Mouse (Mus musculus) right cerebral cortex, adult 18-20 months (tissue): ENCODE measurements around the gene Chkb.

Source experiments
- DNase-seq: peaks from one replicate; pipeline ENCODE4 v3.0.0; 2022; ENCODE audit warnings: mixed read lengths

Gene Chkb

DNA sequence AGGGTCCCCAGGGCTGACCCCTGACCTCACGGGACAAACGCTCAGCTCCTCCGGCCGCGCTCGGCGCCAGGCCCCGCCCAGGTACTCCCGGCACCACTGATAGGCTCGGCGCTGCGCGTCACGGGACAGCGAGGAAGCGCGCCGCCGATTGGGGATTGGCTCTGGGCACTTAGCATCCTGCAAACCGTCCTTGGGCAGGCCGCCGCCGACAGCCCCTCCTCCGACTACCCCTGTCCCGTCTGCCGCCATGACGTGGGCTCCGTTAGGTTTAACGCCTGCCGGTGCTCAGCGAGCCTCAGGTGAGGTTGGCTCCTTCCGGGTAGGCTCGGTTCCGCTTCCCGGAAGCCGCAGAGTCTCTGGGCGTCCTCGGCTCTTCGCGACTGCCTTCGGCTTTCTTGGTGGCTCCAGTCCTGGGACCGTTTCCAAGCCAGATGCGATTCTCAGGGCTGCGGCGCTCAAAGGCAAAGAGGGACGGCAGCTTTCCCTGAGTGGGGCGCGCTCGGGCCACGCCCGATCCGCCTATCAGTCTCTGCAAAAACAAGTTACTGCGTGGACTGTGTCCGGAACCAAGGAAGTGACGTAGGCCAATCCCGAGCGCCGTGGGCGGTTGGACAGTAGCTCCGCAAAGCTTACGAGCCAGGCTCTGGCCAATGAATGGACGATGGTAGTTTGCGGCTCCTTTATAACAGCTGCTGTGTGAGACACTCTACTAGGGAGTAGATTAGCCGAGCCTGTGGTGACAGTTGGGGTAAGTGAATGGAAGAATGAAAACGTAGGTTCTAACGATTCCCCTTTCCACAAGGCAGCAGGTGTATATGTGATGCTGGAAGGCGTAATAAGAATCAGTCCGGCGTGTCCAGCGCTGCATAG is at the start of gene Chkb, which contains the start of the genes C730034F03Rik and Gm44502:
Chkb (minus strand) TSS at position 557 of the 870 bp plus-strand sequence.
C730034F03Rik (plus strand) TSS at position 238 of the 870 bp plus-strand sequence.
Gm44502 (minus strand) TSS at position 345 of the 870 bp plus-strand sequence.
- DNase-seq = peak; percentile 96

- no peak for DNase-seq
These were observed 48.9 kb upstream of the Chkb start for GRCm38 (mm10) chr15:89478622-89479021.

DNA sequence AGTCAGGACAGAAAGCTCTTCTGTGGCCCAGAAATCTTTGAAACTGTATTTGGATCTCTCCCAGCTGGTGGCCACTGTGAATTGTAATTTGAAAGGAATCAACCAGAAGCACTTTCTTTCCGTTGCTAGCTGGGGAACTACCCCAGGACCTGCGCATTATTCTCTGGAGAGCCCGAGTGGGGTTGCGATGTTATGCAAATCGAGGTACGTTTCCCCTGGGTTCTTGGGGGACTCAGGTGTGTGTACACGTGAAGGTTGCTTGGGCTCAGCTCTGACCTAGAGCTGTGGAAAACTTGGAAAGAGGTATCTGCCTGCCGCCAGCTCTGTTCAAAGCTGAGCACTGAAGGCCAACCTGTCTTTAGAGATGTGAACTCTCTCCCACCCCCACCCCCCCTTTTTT is 48.1 kb upstream of the Chkb start:
- DNase-seq = no peak

DNA sequence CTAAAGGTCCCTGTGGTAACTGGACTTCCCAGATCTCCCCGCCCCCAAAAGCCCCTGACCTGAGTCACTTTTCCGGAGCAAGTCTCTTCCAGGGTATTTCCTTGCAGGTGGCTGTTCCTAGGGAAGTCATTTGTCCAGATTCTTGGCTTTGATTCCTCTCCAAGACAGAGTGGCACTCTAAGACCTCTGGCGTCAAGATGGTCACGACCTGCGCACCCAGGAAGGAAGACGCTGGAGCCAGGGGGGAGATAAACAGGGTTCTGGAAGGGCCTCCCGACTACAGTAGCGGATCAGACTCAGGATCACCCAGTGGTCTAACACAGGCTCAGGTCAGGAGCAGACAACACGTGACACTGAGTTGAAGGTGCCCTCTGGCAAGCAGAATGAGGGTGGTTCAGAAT is 47.4 kb upstream of the Chkb start, which contains the start of gene Arsa:
Arsa (minus strand) TSS at position 335 of the 401 bp plus-strand sequence.
- no peak for DNase-seq

- no peak for DNase-seq
These were observed 46.7 kb upstream of the Chkb start for GRCm38 (mm10) chr15:89476475-89476815.

DNA sequence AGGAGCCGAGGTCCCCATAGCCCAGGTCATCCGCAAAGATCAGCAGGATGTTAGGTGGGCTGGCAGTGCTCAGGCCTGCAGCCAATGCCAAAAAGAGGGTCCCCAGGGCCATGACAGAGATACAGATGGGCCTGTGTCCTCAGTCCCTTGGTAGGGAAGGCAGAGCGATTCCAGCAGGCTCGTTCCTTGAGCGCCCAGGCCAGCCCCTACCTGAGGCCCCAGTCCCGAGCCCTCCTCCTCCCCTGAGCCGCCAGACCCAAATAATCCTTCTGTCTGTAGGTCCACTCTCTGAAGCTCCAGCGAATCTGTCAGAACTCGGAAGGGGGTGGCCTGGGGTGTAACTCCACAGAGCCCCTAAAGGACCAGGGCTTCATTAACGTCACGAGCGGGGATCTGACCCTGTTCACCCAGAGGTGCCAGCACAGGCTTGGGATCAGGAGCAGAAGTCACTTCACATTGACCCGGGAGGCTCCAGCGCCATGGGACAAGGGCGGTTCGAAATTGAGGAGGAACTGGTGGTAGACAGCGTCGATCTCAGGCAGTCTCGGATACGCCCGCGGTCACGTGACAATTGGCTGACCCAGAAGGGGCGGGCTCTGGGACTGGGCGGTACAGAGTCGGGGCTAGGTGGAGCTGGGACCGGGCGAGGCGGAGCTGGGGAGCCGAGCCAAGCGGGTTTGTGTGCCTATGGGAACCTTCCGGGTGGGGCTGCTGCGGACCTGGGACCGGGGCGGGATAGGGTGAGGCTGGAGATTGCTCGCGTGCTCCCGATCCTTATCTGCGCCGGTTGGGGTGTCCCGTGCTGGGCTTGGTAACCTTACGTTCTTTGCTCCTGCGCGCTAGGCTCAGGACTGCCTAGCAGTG is 46.1 kb upstream of the Chkb start:
- peak; percentile 96 for DNase-seq

DNA sequence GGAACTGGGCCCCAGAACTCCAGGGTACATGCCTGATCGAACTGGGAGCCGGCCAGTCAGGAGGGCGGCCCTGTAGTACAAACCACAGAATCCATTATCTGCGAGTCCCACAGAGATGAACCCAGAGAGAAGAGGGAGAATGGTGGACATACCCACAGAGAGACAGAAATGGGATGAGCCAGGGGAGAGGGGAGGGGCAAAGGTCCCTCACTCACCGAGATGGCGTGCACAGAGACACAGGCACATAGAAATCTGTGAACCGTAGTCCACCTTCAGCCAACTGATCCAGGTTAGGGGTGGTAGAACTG is 45.5 kb upstream of the Chkb start:
- DNase-seq = no peak

GRCm38 (mm10) chr15:89474596-89475292 is 45.0 kb upstream of the Chkb start:
- no peak for DNase-seq

GRCm38 (mm10) chr15:89473921-89474320 is 44.2 kb upstream of the Chkb start:
- no peak for DNase-seq

DNA sequence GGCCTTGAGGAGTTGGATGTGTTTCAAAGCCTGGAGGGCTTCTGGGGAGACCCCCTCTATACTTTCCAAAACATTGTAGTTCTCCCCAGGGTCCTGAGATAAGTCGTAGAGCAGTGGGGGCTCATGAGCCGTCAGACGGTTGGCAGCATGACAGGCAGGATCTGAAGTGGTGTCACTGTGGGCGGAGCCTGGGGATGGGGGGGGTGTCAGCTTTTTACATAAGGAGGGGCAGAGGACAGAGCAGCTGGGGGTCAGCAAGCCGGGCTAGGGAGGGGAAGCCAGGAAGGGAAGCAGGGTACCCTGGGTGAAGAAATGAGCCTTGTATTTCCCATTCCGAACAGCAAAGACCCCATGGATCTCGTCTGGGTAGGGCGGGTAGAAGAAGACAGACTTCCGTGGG is 43.7 kb upstream of the Chkb start:
- no peak for DNase-seq

DNA sequence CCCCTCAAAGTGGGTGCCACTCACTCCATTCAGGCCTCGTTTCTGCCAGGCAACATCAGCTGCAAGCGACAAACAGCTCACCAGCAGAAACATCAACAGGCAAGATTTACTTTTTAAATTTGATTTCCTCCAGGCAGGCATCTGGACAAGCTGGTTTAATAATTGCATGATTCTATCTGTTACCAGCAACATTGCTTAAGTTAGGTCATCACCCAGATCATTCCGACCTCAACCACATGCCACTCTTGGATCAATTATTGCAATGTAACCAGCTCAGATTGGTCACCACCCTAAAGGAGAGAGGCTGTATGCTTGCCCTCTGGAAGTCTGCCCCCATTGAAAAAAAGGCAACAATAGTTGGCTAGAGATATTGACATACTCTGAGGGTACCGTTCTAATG is 41.8 kb upstream of the Chkb start:
- DNase-seq = no peak

DNA sequence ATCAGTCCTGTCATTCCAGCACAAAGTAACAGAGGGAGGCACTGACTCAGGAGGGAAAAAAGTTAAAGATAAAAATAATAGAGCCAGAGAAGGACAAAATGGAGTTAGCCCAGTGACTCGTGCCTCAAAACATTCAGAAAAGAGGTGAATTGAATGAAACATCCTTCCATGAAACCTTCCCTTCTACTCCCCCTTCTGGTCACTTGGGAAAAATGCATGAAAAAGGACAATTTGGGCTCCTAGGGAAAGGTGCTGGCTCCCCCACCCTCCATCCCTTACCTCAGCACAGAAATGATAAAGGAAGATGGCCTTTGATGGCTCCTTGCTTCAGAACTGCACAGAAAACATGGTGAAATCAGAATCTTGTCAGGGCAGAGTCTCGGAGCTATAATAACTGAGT is 38.9 kb upstream of the Chkb start:
- DNase-seq = no peak

- no peak for DNase-seq
These were observed 35.3 kb upstream of the Chkb start for GRCm38 (mm10) chr15:89465052-89465451.

DNA sequence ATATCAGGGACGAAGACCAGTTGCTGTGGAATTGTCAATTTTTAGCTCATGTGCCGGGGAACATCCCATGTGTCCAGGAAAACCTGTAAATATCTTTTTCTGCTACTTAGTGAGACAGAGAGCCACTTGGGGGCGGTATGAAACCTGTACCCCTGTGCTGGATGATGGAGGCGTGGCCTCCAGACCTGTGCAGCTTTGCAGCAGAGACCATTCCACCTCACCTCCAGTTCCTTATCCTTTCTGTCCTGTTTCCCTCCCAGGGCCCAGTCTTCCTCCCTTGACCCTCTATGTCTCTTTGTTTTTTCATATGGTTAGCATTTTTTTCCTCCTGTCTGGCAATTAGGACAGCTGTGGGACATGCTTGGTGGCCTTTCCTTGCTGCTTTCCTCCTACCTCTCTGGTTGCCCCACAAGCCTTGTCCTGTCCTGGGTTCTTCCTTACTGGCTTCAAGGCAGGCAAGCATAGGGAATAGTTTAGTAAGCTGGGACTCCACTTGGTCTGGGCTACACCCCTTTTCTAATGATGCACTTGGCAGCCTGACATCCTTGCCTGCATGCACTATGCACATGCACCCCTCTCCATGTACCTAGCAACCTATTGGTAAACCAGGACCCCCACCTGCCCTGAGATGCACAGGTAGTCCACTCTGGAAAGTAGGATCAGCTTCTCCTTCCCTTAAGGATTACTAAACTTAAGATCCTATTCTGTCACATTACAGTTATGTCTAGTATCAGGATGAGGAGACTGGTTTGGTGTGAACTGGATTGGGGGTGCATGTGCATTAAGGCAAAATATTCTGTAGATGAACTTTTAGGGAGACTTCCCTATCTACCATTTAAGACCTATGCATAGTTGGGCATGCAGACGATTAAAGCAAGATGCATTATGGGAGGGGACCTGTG is 33.9 kb upstream of the Chkb start:
- no peak for DNase-seq

- no peak for DNase-seq
These were observed 32.5 kb upstream of the Chkb start for GRCm38 (mm10) chr15:89462176-89462575.

GRCm38 (mm10) chr15:89461321-89461720 is 31.6 kb upstream of the Chkb start:
- DNase-seq = no peak

- no peak for DNase-seq
These were observed 30.6 kb upstream of the Chkb start for GRCm38 (mm10) chr15:89460298-89460697.

DNA sequence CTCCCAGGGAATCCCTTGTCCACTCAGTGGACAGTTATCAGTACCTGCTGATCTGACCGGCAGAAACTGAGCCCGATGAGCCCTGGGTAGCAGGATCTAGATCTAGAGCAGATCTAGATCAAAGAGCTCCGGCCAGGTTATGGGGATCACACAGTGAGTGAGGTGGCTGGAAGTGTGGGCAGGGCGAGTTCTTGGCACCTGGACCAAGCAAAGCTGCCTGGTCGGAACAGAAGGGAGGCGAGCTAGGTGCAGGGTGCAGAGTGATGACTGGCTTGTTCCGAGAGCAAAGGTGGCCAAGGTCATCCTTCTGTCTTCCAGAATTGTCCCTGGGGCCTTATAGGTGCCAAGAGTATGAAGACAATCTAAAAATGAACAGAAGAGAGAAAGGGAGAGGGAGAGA is 30.1 kb upstream of the Chkb start:
- DNase-seq = no peak

DNA sequence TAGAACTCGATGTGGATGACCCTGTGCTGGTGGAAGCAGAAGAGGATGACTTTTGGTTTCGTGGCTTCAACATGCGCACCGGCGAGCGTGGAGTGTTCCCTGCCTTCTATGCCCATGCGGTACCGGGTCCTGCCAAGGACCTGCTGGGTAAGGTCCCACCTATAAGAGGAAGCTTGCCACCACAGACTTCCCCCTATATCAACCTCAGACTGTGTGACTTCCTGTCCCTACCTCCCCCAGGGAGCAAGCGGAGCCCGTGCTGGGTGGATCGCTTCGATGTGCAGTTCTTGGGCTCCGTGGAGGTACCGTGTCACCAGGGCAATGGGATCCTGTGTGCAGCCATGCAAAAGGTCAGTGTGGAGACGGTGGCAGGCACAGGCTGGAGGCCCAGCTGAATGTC is 29.2 kb upstream of the Chkb start:
- no peak for DNase-seq

GRCm38 (mm10) chr15:89455642-89456041 is 25.9 kb upstream of the Chkb start:
- no peak for DNase-seq

- no peak for DNase-seq
These were observed 25.1 kb upstream of the Chkb start for GRCm38 (mm10) chr15:89454857-89455256.

DNA sequence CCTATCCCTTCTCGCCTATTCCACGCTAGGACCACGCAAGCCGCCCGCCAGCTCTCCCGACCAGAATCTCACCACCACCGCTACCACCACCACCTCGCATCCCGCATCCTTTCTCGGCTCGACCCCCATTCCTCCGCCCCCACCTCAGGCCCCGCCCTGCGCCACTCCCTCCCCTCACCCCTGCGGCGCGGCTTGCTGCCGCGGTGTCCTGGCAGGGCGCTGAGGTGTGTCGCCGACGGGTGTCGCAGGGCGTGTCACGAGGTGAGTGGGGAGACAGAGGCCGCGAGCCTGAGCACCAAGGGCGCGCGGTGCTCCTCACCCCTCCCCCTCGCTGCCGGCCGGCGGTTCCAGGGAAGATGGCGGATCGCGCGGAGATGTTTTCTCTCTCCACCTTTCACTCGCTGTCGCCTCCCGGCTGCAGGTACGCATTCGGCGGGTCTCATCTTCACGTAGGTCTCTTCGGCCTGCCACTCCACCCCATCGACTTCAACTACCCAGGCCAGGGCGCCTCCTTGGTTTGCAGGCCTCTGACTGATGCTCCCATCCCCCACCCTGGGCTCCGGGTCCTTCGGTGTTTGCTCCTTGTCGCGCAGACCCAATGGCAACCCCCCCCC is 24.3 kb upstream of the Chkb start, which contains the start of gene Mapk8ip2:
Mapk8ip2 (plus strand) TSS at position 49 of the 614 bp plus-strand sequence.
- peak; percentile 70 for DNase-seq
